Mouse (Mus musculus) CH12.LX (cell line): Measurements from ENCODE around the gene Bag2. TPM values are rescaled to one million over a fixed set of nuclear protein-coding genes. Genes with fewer than 3 reads are reported as not detected.

Source experiments
- DNase-seq: peaks from one replicate; pipeline ENCODE4 v3.0.0-alpha.2; 2013; ENCODE audit errors: extremely low read depth
- H3K27ac ChIP-seq: 2 replicates; pipeline ENCODE4 v1.5.1; 2012; ENCODE audit warnings: low read depth, mild to moderate bottlenecking, control low read depth, moderate library complexity; ENCODE audit not compliant: insufficient read depth
- H3K27me3 ChIP-seq: replicated peaks from 2 replicates; pipeline ENCODE3; 2012; ENCODE audit warnings: inconsistent platforms
- H3K36me3 ChIP-seq, 2 experiments: replicated peaks in 1 of 2; 2 replicates each; pipeline versions ENCODE3 to v1.6.1; 2012; ENCODE audit warnings: inconsistent platforms in 1 of 2, low read length in 1 of 2, mild to moderate bottlenecking in 1 of 2, mixed read lengths in 1 of 2, moderate library complexity in 1 of 2; ENCODE audit not compliant: control insufficient read depth in 1 of 2, insufficient read depth in 1 of 2
- H3K4me1 ChIP-seq, 2 experiments: 2 replicates each; pipeline ENCODE4 v1.6.1; 2012; ENCODE audit warnings: inconsistent platforms in 1 of 2, moderate library complexity in 1 of 2; ENCODE audit not compliant: insufficient read depth in 2 of 2, control insufficient read depth in 1 of 2
- H3K4me2 ChIP-seq: 2 replicates; pipeline ENCODE4 v1.6.1; 2012; ENCODE audit warnings: low read depth, mild to moderate bottlenecking, control low read depth; ENCODE audit not compliant: poor library complexity, insufficient read depth, severe bottlenecking
- H3K4me3 ChIP-seq, 3 experiments: fragments of 150-350 bp in 1 of 3; sonication (generic) in 1 of 3; replicated peaks in 1 of 3; 2 replicates each; pipeline versions ENCODE3 to v1.5.1; 2011 to 2012; ENCODE audit warnings: low read depth in 2 of 3, low read length in 2 of 3, mild to moderate bottlenecking in 2 of 3, moderate library complexity in 2 of 3, control low read depth in 1 of 3, improper control_type of control experiment in 1 of 3, inconsistent platforms in 1 of 3, mixed read lengths in 1 of 3; ENCODE audit not compliant: poor library complexity in 1 of 3
- H3K79me2 ChIP-seq: replicated peaks from 2 replicates; pipeline ENCODE4 v1.6.1; 2012; ENCODE audit warnings: mild to moderate bottlenecking, moderate library complexity; ENCODE audit not compliant: control insufficient read depth, poor library complexity, insufficient read depth, severe bottlenecking; ENCODE audit errors: extremely low read depth
- H3K9ac ChIP-seq: 2 replicates; pipeline ENCODE4 v1.6.1; 2012; ENCODE audit warnings: low read depth, mild to moderate bottlenecking, control low read depth, moderate library complexity; ENCODE audit not compliant: insufficient read depth
- H3K9me3 ChIP-seq: replicated peaks from 2 replicates; pipeline ENCODE3; 2012; ENCODE audit warnings: low read length, inconsistent platforms, mixed read lengths
- CHD1 ChIP-seq: IDR thresholded peaks from 2 replicates; pipeline ENCODE4 v1.6.1; 2012; ENCODE audit warnings: low read depth, low read length, improper control_type of control experiment, inconsistent platforms
- CHD2 ChIP-seq: IDR thresholded peaks from 2 replicates; pipeline ENCODE4 v1.6.1; 2011; ENCODE audit warnings: low read length, improper control_type of control experiment
- E2F4 ChIP-seq: IDR thresholded peaks from 2 replicates; pipeline ENCODE4 v1.6.1; 2011; ENCODE audit warnings: low read depth, low read length, improper control_type of control experiment; ENCODE audit not compliant: insufficient replicate concordance
- HCFC1 ChIP-seq: IDR thresholded peaks from 2 replicates; pipeline ENCODE4 v1.6.1; 2012; ENCODE audit warnings: low read depth, mild to moderate bottlenecking, inconsistent platforms, low read length, improper control_type of control experiment
- IRF4 ChIP-seq: IDR thresholded peaks from 2 replicates; pipeline ENCODE4 v1.6.1; 2014; ENCODE audit warnings: low read depth, mild to moderate bottlenecking, inconsistent platforms, low read length, improper control_type of control experiment
- JUND ChIP-seq: conservative IDR thresholded peaks from 2 replicates; pipeline ENCODE4 v1.6.1; 2011; ENCODE audit warnings: low read depth, low read length, improper control_type of control experiment
- KAT2A ChIP-seq: IDR thresholded peaks from 2 replicates; pipeline ENCODE4 v1.6.1; 2012; ENCODE audit warnings: low read length, improper control_type of control experiment, inconsistent platforms; ENCODE audit not compliant: insufficient replicate concordance
- MAX ChIP-seq: IDR thresholded peaks from 2 replicates; pipeline ENCODE4 v1.6.1; 2011; ENCODE audit warnings: low read length, improper control_type of control experiment
- MAZ ChIP-seq: IDR thresholded peaks from 2 replicates; pipeline ENCODE4 v1.6.1; 2012; ENCODE audit warnings: low read depth, mild to moderate bottlenecking, inconsistent platforms, low read length, improper control_type of control experiment, moderate library complexity
- MXI1 ChIP-seq: IDR thresholded peaks from 2 replicates; pipeline ENCODE4 v1.6.1; 2011; ENCODE audit warnings: mild to moderate bottlenecking, low read depth, low read length, improper control_type of control experiment
- NELFE ChIP-seq: IDR thresholded peaks from 2 replicates; pipeline ENCODE4 v1.6.1; 2011; ENCODE audit warnings: low read depth, low read length, improper control_type of control experiment
- POLR2A ChIP-seq: IDR thresholded peaks from 2 replicates; pipeline ENCODE4 v1.6.1; 2011; ENCODE audit warnings: low read depth, mild to moderate bottlenecking, improper control_type of control experiment, low read length
- POLR2AphosphoS2 ChIP-seq: IDR thresholded peaks from 2 replicates; pipeline ENCODE4 v1.6.1; 2011; ENCODE audit warnings: low read depth, low read length, improper control_type of control experiment
- RAD21 ChIP-seq: IDR thresholded peaks from 2 replicates; pipeline ENCODE4 v1.6.1; 2011; ENCODE audit warnings: low read depth, mild to moderate bottlenecking, low read length, improper control_type of control experiment, moderate library complexity
- SIN3A ChIP-seq: IDR thresholded peaks from 2 replicates; pipeline ENCODE4 v1.6.1; 2012; ENCODE audit warnings: low read length, improper control_type of control experiment, inconsistent platforms
- SMC3 ChIP-seq: IDR thresholded peaks from 2 replicates; pipeline ENCODE4 v1.6.1; 2011; ENCODE audit warnings: low read depth, low read length, improper control_type of control experiment
- TCF12 ChIP-seq: IDR thresholded peaks from 2 replicates; pipeline ENCODE4 v1.6.1; 2014; ENCODE audit warnings: low read depth, mild to moderate bottlenecking, inconsistent platforms, low read length, improper control_type of control experiment
- UBTF ChIP-seq: IDR thresholded peaks from 2 replicates; pipeline ENCODE4 v1.6.1; 2012; ENCODE audit warnings: low read depth, mild to moderate bottlenecking, inconsistent platforms, low read length, improper control_type of control experiment, moderate library complexity
- USF1 ChIP-seq: IDR thresholded peaks from 2 replicates; pipeline ENCODE4 v1.6.1; 2014; ENCODE audit warnings: low read depth, mild to moderate bottlenecking, inconsistent platforms, low read length, improper control_type of control experiment
- USF2 ChIP-seq: conservative IDR thresholded peaks from 2 replicates; pipeline ENCODE4 v1.6.1; 2011; ENCODE audit warnings: low read depth, low read length, improper control_type of control experiment
- ZKSCAN1 ChIP-seq: IDR thresholded peaks from 2 replicates; pipeline ENCODE4 v1.6.1; 2012; ENCODE audit warnings: low read depth, inconsistent platforms, low read length, improper control_type of control experiment, borderline replicate concordance
- ZMIZ1 ChIP-seq: IDR thresholded peaks from 2 replicates; pipeline ENCODE4 v1.6.1; 2012; ENCODE audit warnings: low read depth, mild to moderate bottlenecking, inconsistent platforms, low read length, improper control_type of control experiment
- ZNF384 ChIP-seq: IDR thresholded peaks from 2 replicates; pipeline ENCODE4 v1.6.1; 2012; ENCODE audit warnings: low read depth, low read length, improper control_type of control experiment, inconsistent platforms
- dilution Hi-C: fragments of 300-500 bp; cut with MboI; formaldehyde crosslinking; loops from 2 replicates; pipeline ENCODE4 v1.14.3; 2020; ENCODE audit warnings: low sequenced_read_pairs; ENCODE audit not compliant: extremely low pct_unique_long_range_greater_than_20kb, extremely low pct_ligation_motif_present
- in situ Hi-C: fragments of 300-500 bp; cut with MboI; formaldehyde crosslinking; loops from 3 replicates; pipeline ENCODE4 v1.14.3; 2019; ENCODE audit warnings: low sequenced_read_pairs, low pct_ligation_motif_present, low pct_unique_long_range_greater_than_20kb, mixed read lengths
- polyA plus RNA-seq: library from polyadenylated mRNA; unstranded; fragments of >175 nt; gene quantifications from 2 replicates; pipeline ENCODE4 v1.2.1, GENCODE M21; 2012; ENCODE audit warnings: low read depth; ENCODE audit not compliant: insufficient read length
- total RNA-seq, 2 experiments: library from RNA; depleted of rRNA; stranded (reverse); fragments of 300-350 nt in 1 of 2; fragments of >200 nt in 1 of 2; gene quantifications; 2 replicates each; pipeline ENCODE4 v1.2.3; 2012 to 2014

The Bag2 gene
- total and polyA plus RNA-seq, 3 experiments: 51.1 to 73.5 (median 62.1) TPM

- peak; percentile 63; the same call in 1 of the 2 replicates for TF ChIP-seq E2F4
- TF ChIP-seq TCF12: peak; percentile 75
- TF ChIP-seq ZMIZ1: no peak
- peak; percentile 45; the same call in 1 of the 2 replicates for TF ChIP-seq POLR2AphosphoS2
- 0 out of 2 replicates have a peak, but pooled peaks have one; percentile 51 for TF ChIP-seq KAT2A
- TF ChIP-seq POLR2A: peak; percentile 85
- TF ChIP-seq SMC3: no peak
- TF ChIP-seq MAZ: 0 out of 2 replicates have a peak, but pooled peaks have one; percentile 35
- TF ChIP-seq HCFC1: peak; percentile 75
- 0 out of 2 replicates have a peak, but pooled peaks have one; percentile 15 for TF ChIP-seq IRF4
- no peak for TF ChIP-seq ZKSCAN1
- no peak for TF ChIP-seq MAX
- TF ChIP-seq CHD2: no peak
- no peak for TF ChIP-seq USF2
- no peak for TF ChIP-seq JUND
- TF ChIP-seq ZNF384: no peak
- peak; percentile 79 for TF ChIP-seq UBTF
- TF ChIP-seq USF1: no peak
Observed at GRCm38 (mm10) chr1:33719733-33720225, 37.8 kb downstream of the Bag2 start, which contains the start of gene Rab23 (continued).

GRCm38 (mm10) chr1:33717636-33718035, 40.0 kb downstream of the Bag2 start:
- no peak overlapping the region for H3K9ac ChIP-seq
- dilution Hi-C loops: no loop called here

More at GRCm38 (mm10) chr1:33717636-33718035, 40.0 kb downstream of the Bag2 start:
- Histone ChIP-seq H3K4me2 (no peak overlapping the region), H3K27ac (no peak overlapping the region), H3K27me3 (no peaks in the 10 kb centered on the region), H3K4me1 (peaks cover 3 to 22% of the 10 kb centered on the region in 2 experiments), H3K36me3 (peaks cover 7 to 11% of the 10 kb centered on the region in 2 experiments), H3K4me3 (no peak overlapping the region), H3K79me2 (peaks cover 16% of the 10 kb centered on the region), H3K9me3 (no peaks in the 10 kb centered on the region)
- TF ChIP-seq SMC3 (no peak), CHD1 (no peak), USF1 (no peak), IRF4 (no peak), NELFE (no peak), SIN3A (no peak), TCF12 (no peak), ZNF384 (no peak), MXI1 (no peak), RAD21 (no peak), ZMIZ1 (no peak)
- in situ Hi-C loops: no loop called here
- DNase-seq: no peak
